Mouse (Mus musculus) MEL (cell line): ENCODE measurements around the gene Zfand3. TPM values are rescaled to one million over a fixed set of nuclear protein-coding genes. Genes with fewer than 3 reads are reported as not detected.
A peak's percentile ranks its signal among the peaks of the same experiment; 100 is the strongest.

ENCODE experiments used
- DNase-seq: peaks from one replicate; pipeline ENCODE4 v3.0.0; 2011; ENCODE audit warnings: low read depth, low spot score
- H3K27ac ChIP-seq: 2 replicates; pipeline ENCODE4 v1.5.1; 2012; ENCODE audit warnings: low read depth, mild to moderate bottlenecking, control low read depth, low read length, moderate library complexity; ENCODE audit not compliant: control insufficient read depth
- H3K27me3 ChIP-seq, 2 experiments: fragments of 150-350 bp in 1 of 2; sonication (generic) in 1 of 2; 2 replicates each; pipeline ENCODE4 v1.6.1; 2012; ENCODE audit warnings: low read length in 2 of 2, mild to moderate bottlenecking in 2 of 2, improper control_type of control experiment in 1 of 2, moderate library complexity in 1 of 2; ENCODE audit not compliant: insufficient read depth in 2 of 2, control insufficient read depth in 1 of 2
- H3K36me3 ChIP-seq, 2 experiments: 2 replicates each; pipeline ENCODE4 v1.6.1; 2012 to 2014; ENCODE audit warnings: low read length in 2 of 2, improper control_type of control experiment in 1 of 2, inconsistent platforms in 1 of 2, mild to moderate bottlenecking in 1 of 2; ENCODE audit not compliant: insufficient read depth in 2 of 2, control insufficient read depth in 1 of 2
- H3K4me1 ChIP-seq, 2 experiments: fragments of 150-350 bp in 1 of 2; sonication (generic) in 1 of 2; 2 replicates each; pipeline ENCODE4 v1.6.1; 2012; ENCODE audit warnings: low read length in 2 of 2, improper control_type of control experiment in 1 of 2, mild to moderate bottlenecking in 1 of 2; ENCODE audit not compliant: insufficient read depth in 2 of 2, control insufficient read depth in 1 of 2
- H3K4me3 ChIP-seq, 2 experiments: fragments of 150-350 bp in 1 of 2; sonication (generic) in 1 of 2; 2 replicates each; pipeline ENCODE4 v1.5.1; 2012; ENCODE audit warnings: low read depth in 2 of 2, low read length in 2 of 2, mild to moderate bottlenecking in 2 of 2, moderate library complexity in 2 of 2, control low read depth in 1 of 2, improper control_type of control experiment in 1 of 2; ENCODE audit not compliant: control insufficient read depth in 1 of 2, insufficient read depth in 1 of 2
- H3K79me2 ChIP-seq: 2 replicates; pipeline ENCODE4 v1.6.1; 2012; ENCODE audit warnings: mild to moderate bottlenecking, low read length, moderate library complexity; ENCODE audit not compliant: control insufficient read depth, poor library complexity, insufficient read depth
- H3K9ac ChIP-seq: 2 replicates; pipeline ENCODE4 v1.6.1; 2012; ENCODE audit warnings: low read depth, mild to moderate bottlenecking, control low read depth, low read length, moderate library complexity; ENCODE audit not compliant: control insufficient read depth, poor library complexity, severe bottlenecking
- H3K9me3 ChIP-seq: fragments of 150-350 bp; sonication (generic); replicated peaks from 2 replicates; pipeline ENCODE4 v1.6.1; 2012; ENCODE audit warnings: mild to moderate bottlenecking, low read length, improper control_type of control experiment, moderate library complexity; ENCODE audit not compliant: insufficient read depth
- CTCF ChIP-seq, 3 experiments: IDR thresholded peaks in 2 of 3; conservative IDR thresholded peaks in 1 of 3; 2 replicates each; pipeline ENCODE4 v1.5.1; 2011 to 2012; ENCODE audit warnings: low read length in 3 of 3, low read depth in 2 of 3, mild to moderate bottlenecking in 2 of 3, improper control_type of control experiment in 1 of 3, inconsistent platforms in 1 of 3, mixed read lengths in 1 of 3, moderate library complexity in 1 of 3; ENCODE audit not compliant: control insufficient read depth in 1 of 3, insufficient read depth in 1 of 3, poor library complexity in 1 of 3, severe bottlenecking in 1 of 3
- E2F4 ChIP-seq: IDR thresholded peaks from 2 replicates; pipeline ENCODE4 v1.6.1; 2011; ENCODE audit warnings: low read depth, low read length, improper control_type of control experiment, borderline replicate concordance
- EP300 ChIP-seq, 2 experiments: IDR thresholded peaks; 2 replicates each; pipeline ENCODE4 v1.6.1; 2011; ENCODE audit warnings: improper control_type of control experiment in 2 of 2, low read length in 2 of 2, low read depth in 1 of 2, mild to moderate bottlenecking in 1 of 2
- ETS1 ChIP-seq: IDR thresholded peaks from 2 replicates; pipeline ENCODE4 v1.6.1; 2012; ENCODE audit warnings: low read depth, mild to moderate bottlenecking, inconsistent platforms, low read length, improper control_type of control experiment, moderate library complexity
- GATA1 ChIP-seq: IDR thresholded peaks from 2 replicates; pipeline ENCODE4 v1.6.1; 2011; ENCODE audit warnings: low read depth, low read length, improper control_type of control experiment
- JUND ChIP-seq: IDR thresholded peaks from 2 replicates; pipeline ENCODE4 v1.6.1; 2011; ENCODE audit warnings: low read depth, mild to moderate bottlenecking, improper control_type of control experiment, low read length
- KAT2A ChIP-seq: conservative IDR thresholded peaks from 2 replicates; pipeline ENCODE4 v1.6.1; 2012; ENCODE audit warnings: low read depth, low read length, improper control_type of control experiment, inconsistent platforms
- MAZ ChIP-seq: IDR thresholded peaks from 2 replicates; pipeline ENCODE4 v1.6.1; 2012; ENCODE audit warnings: low read depth, mild to moderate bottlenecking, inconsistent platforms, low read length, improper control_type of control experiment
- MEF2A ChIP-seq: IDR thresholded peaks from 2 replicates; pipeline ENCODE4 v1.6.1; 2014; ENCODE audit warnings: low read depth, mild to moderate bottlenecking, inconsistent platforms, low read length, improper control_type of control experiment; ENCODE audit not compliant: poor library complexity, insufficient replicate concordance, severe bottlenecking; ENCODE audit errors: extremely low read depth
- MXI1 ChIP-seq: IDR thresholded peaks from 2 replicates; pipeline ENCODE4 v1.6.1; 2011; ENCODE audit warnings: mild to moderate bottlenecking, low read depth, low read length, improper control_type of control experiment
- MYB ChIP-seq: IDR thresholded peaks from 2 replicates; pipeline ENCODE4 v1.6.1; 2011; ENCODE audit warnings: mild to moderate bottlenecking, low read depth, low read length, improper control_type of control experiment
- MYC ChIP-seq: IDR thresholded peaks from 2 replicates; pipeline ENCODE4 v1.6.1; 2011; ENCODE audit warnings: low read depth, mild to moderate bottlenecking, low read length, improper control_type of control experiment, moderate library complexity
- NELFE ChIP-seq: IDR thresholded peaks from 2 replicates; pipeline ENCODE4 v1.6.1; 2011; ENCODE audit warnings: low read depth, low read length, improper control_type of control experiment
- POLR2AphosphoS5 ChIP-seq: IDR thresholded peaks from 2 replicates; pipeline ENCODE4 v1.6.1; 2012; ENCODE audit warnings: low read depth, borderline replicate concordance, mild to moderate bottlenecking, inconsistent platforms, low read length, moderate library complexity, mixed read lengths
- RAD21 ChIP-seq: IDR thresholded peaks from 2 replicates; pipeline ENCODE4 v1.6.1; 2011; ENCODE audit warnings: mild to moderate bottlenecking, low read depth, low read length, improper control_type of control experiment
- SMC3 ChIP-seq: IDR thresholded peaks from 2 replicates; pipeline ENCODE4 v1.6.1; 2011; ENCODE audit warnings: low read depth, low read length, improper control_type of control experiment
- TAL1 ChIP-seq: IDR thresholded peaks from 2 replicates; pipeline ENCODE4 v1.6.1; 2012; ENCODE audit warnings: mild to moderate bottlenecking, inconsistent platforms, low read length, moderate library complexity, mixed read lengths
- USF1 ChIP-seq: IDR thresholded peaks from 2 replicates; pipeline ENCODE4 v1.6.1; 2014; ENCODE audit warnings: low read depth, mild to moderate bottlenecking, inconsistent platforms, low read length, improper control_type of control experiment, moderate library complexity
- ZC3H11A ChIP-seq: IDR thresholded peaks from 2 replicates; pipeline ENCODE4 v1.6.1; 2012; ENCODE audit warnings: low read depth, mild to moderate bottlenecking, inconsistent platforms, low read length, improper control_type of control experiment
- ZMIZ1 ChIP-seq: IDR thresholded peaks from 2 replicates; pipeline ENCODE4 v1.6.1; 2012; ENCODE audit warnings: low read depth, mild to moderate bottlenecking, inconsistent platforms, low read length, improper control_type of control experiment, moderate library complexity
- ZNF384 ChIP-seq: IDR thresholded peaks from 2 replicates; pipeline ENCODE4 v1.6.1; 2012; ENCODE audit warnings: low read depth, mild to moderate bottlenecking, inconsistent platforms, low read length, improper control_type of control experiment
- polyA plus RNA-seq, 2 experiments: library from polyadenylated mRNA; stranded (reverse) in 1 of 2; unstranded in 1 of 2; fragments of >175 nt in 1 of 2; fragments of >200 nt in 1 of 2; gene quantifications; 2 replicates each; pipeline versions ENCODE4 v1.2.1 to v1.2.4; 2012; ENCODE audit warnings: low replicate concordance in 2 of 2, low read depth in 1 of 2; ENCODE audit not compliant: insufficient read length in 2 of 2, insufficient read depth in 1 of 2, missing spikeins in 1 of 2
- total RNA-seq: library from RNA; depleted of rRNA; stranded (reverse); fragments of 300-350 nt; gene quantifications from 2 replicates; pipeline ENCODE4 v1.2.3, GENCODE M21; 2012

Gene Zfand3
- total and polyA plus RNA-seq, 3 experiments = 28.3 to 48.8 TPM; not detected in 1

GRCm38 (mm10) chr17:30114761-30115160 is 110.2 kb downstream of the Zfand3 start:
- Histone ChIP-seq H3K36me3 (peaks cover 0 to 16% of the 10 kb centered on the region in 2 experiments; a peak in 3 of 4 replicates), H3K27ac (no peak overlapping the region), H3K4me1 (peaks cover 8 to 9% of the 10 kb centered on the region in 2 experiments), H3K27me3 (no peaks in the 10 kb centered on the region), H3K79me2 (no peaks in the 10 kb centered on the region), H3K9ac (no peak overlapping the region), H3K4me3 (no peak overlapping the region), H3K9me3 (no peaks in the 10 kb centered on the region)
- TF ChIP-seq ZNF384 (peak; percentile 70), SMC3 (peak; percentile 68), JUND (no peak), POLR2AphosphoS5 (no peak), ZMIZ1 (no peak), RAD21 (peak; percentile 46), KAT2A (no peak), CTCF (IDR thresholded peaks at IDR 0.05 in 2 of 3, conservative IDR thresholded peaks at IDR 0.05 in 1 of 3; ENCODE audit: control insufficient read depth in 1 of 3, insufficient read depth in 1 of 3, low read depth in 2 of 3, low read length in 3 of 3, poor library complexity in 1 of 3, severe bottlenecking in 1 of 3) (peak; percentile 45 to 66 (median 49)), MXI1 (no peak), ZC3H11A (peak; percentile 43; the same call in 1 of the 2 replicates)
- peak; percentile 64 for DNase-seq

GRCm38 (mm10) chr17:30116226-30116625 is 111.7 kb downstream of the Zfand3 start:
- no peak for DNase-seq
- Histone ChIP-seq H3K36me3 (peaks cover 0 to 29% of the 10 kb centered on the region in 2 experiments; a peak in 3 of 4 replicates), H3K27me3 (no peaks in the 10 kb centered on the region), H3K27ac (no peak overlapping the region), H3K79me2 (0 out of 2 replicates have a peak, but pooled peaks cover 2% of the 10 kb centered on the region), H3K9me3 (no peaks in the 10 kb centered on the region), H3K4me3 (no peak overlapping the region), H3K4me1 (peaks cover 18 to 21% of the 10 kb centered on the region in 2 experiments), H3K9ac (no peak overlapping the region)
- TF ChIP-seq MAZ (no peak), ZNF384 (no peak), EP300 (IDR thresholded peaks at IDR 0.05; ENCODE audit: low read depth in 1 of 2, low read length in 2 of 2) (no peak), POLR2AphosphoS5 (no peak), ZMIZ1 (no peak), NELFE (no peak), MYC (no peak), MYB (no peak), ZC3H11A (no peak), TAL1 (no peak), E2F4 (no peak), MEF2A (no peak), USF1 (no peak), JUND (no peak), GATA1 (no peak), ETS1 (no peak)
